Mouse (Mus musculus) forebrain, embryonic 14.5 days (tissue): ENCODE results near the gene Flnc. TPM values are rescaled to one million over a fixed set of nuclear protein-coding genes. Genes with fewer than 3 reads are reported as not detected.
A peak's percentile ranks its signal among the peaks of the same experiment; 100 is the strongest.

Source experiments
- ATAC-seq: fragments of 200-750 bp; cut with Nextera tagmentation; 2 replicates; pipeline ENCODE4 v1.8.0; 2017; ENCODE audit warnings: mild to moderate bottlenecking, moderate library complexity
- DNase-seq: peaks from one replicate; pipeline ENCODE4 v3.0.0-alpha.2; 2015; ENCODE audit warnings: low spot score
- H3K27ac ChIP-seq: fragments of 300-500 bp; sonication (generic); 2 replicates; pipeline ENCODE4 v1.5.1; 2014; ENCODE audit warnings: low read depth, mild to moderate bottlenecking, control low read depth, low read length, moderate library complexity
- H3K27me3 ChIP-seq: fragments of 300-500 bp; sonication (generic); replicated peaks from 2 replicates; pipeline ENCODE4 v1.6.1; 2014; ENCODE audit warnings: low read length, control low read depth, mixed read lengths; ENCODE audit not compliant: control insufficient read depth, insufficient read depth
- H3K36me3 ChIP-seq: fragments of 300-500 bp; sonication (generic); 2 replicates; pipeline ENCODE4 v1.6.1; 2014; ENCODE audit warnings: low read length, control low read depth; ENCODE audit not compliant: control insufficient read depth, insufficient read depth
- H3K4me1 ChIP-seq: fragments of 300-500 bp; sonication (generic); 2 replicates; pipeline ENCODE4 v1.6.1; 2014; ENCODE audit warnings: antibody characterized with exemption, low read length, control low read depth; ENCODE audit not compliant: control insufficient read depth, insufficient read depth
- H3K4me2 ChIP-seq: fragments of 300-500 bp; sonication (generic); 2 replicates; pipeline ENCODE4 v1.6.1; 2014; ENCODE audit warnings: mild to moderate bottlenecking, control low read depth, low read length
- H3K4me3 ChIP-seq: fragments of 300-500 bp; sonication (generic); 2 replicates; pipeline ENCODE4 v1.5.1; 2014; ENCODE audit warnings: low read depth, low read length, control low read depth
- H3K9ac ChIP-seq: fragments of 300-500 bp; sonication (generic); 2 replicates; pipeline ENCODE4 v1.6.1; 2014; ENCODE audit warnings: mild to moderate bottlenecking, low read length, control low read depth, moderate library complexity
- H3K9me3 ChIP-seq: fragments of 300-500 bp; sonication (generic); replicated peaks from 2 replicates; pipeline ENCODE4 v1.6.1; 2016; ENCODE audit warnings: low read length, control low read depth, mixed read lengths; ENCODE audit not compliant: control insufficient read depth
- WGBS: fragments of 180-500 bp; shearing (Covaris S2); extraction: QIAGEN DNeasy Blood & Tissue Kit; methylation state at CpG from one replicate; pipeline ENCODE4 v1.1.7; 2014; 5-methylcytosine and 5-hydroxymethylcytosine counted together
- polyA plus RNA-seq: library from polyadenylated mRNA; unstranded; fragments of >200 nt; fragmentation: Nextera tagmentation; extraction: Ambion mirVana; gene quantifications from 2 replicates; pipeline ENCODE4 v1.2.1, GENCODE M21; 2014

Flnc gene
- polyA plus RNA-seq, 1 experiment from 2014 or later, result 1.1 TPM

GRCm38 (mm10) chr6:29434911-29435691 lies 2.0 kb downstream of the Flnc start:
- Histone ChIP-seq H3K9ac (no peak overlapping the region), H3K4me3 (no peak overlapping the region), H3K9me3 (no peaks in the 10 kb centered on the region), H3K27ac (peak overlapping the region; percentile 54), H3K36me3 (no peaks in the 10 kb centered on the region), H3K4me2 (peak overlapping the region; percentile 73), H3K27me3 (peaks cover 22% of the 10 kb centered on the region), H3K4me1 (peaks cover 23% of the 10 kb centered on the region; the same call in 1 of the 2 replicates)
- ATAC-seq (peak; percentile 48), DNase-seq (peak; percentile 56)
- WGBS, result 6% methylated on average over 13 of the region's 13 CpGs

- Histone ChIP-seq H3K4me2 (0 out of 2 replicates have a peak overlapping the region, but pooled peaks have one; percentile 15), H3K36me3 (no peaks in the 10 kb centered on the region), H3K4me1 (peaks cover 23% of the 10 kb centered on the region; the same call in 1 of the 2 replicates), H3K4me3 (no peak overlapping the region), H3K27ac (no peak overlapping the region), H3K9ac (no peak overlapping the region), H3K9me3 (no peaks in the 10 kb centered on the region), H3K27me3 (peaks cover 22% of the 10 kb centered on the region)
- peak; percentile 40 for DNase-seq
- peak; percentile 37 for ATAC-seq
- 15% methylated on average over 6 of the region's 6 CpGs for WGBS
These were observed 2.9 kb downstream of the Flnc start for GRCm38 (mm10) chr6:29435940-29436451.

GRCm38 (mm10) chr6:29436461-29436934 lies 3.4 kb downstream of the Flnc start:
- Histone ChIP-seq H3K4me2 (0 out of 2 replicates have a peak overlapping the region, but pooled peaks have one; percentile 15), H3K9me3 (no peaks in the 10 kb centered on the region), H3K4me3 (no peak overlapping the region), H3K27ac (no peak overlapping the region), H3K36me3 (no peaks in the 10 kb centered on the region), H3K9ac (no peak overlapping the region), H3K27me3 (peaks cover 22% of the 10 kb centered on the region), H3K4me1 (peaks cover 23% of the 10 kb centered on the region; the same call in 1 of the 2 replicates)
- no peak for ATAC-seq
- WGBS, result 5% methylated on average over 11 of the region's 11 CpGs
- DNase-seq, result peak; percentile 47

GRCm38 (mm10) chr6:29439251-29439650 lies 6.2 kb downstream of the Flnc start:
- peaks cover 18% of the 10 kb centered on the region; the same call in 1 of the 2 replicates for H3K4me1 ChIP-seq
- no peaks in the 10 kb centered on the region for H3K9me3 ChIP-seq
- no peak overlapping the region for H3K4me3 ChIP-seq
- ATAC-seq, result no peak
- peaks cover 10% of the 10 kb centered on the region for H3K27me3 ChIP-seq
- H3K9ac ChIP-seq, result no peak overlapping the region
- no peaks in the 10 kb centered on the region for H3K36me3 ChIP-seq
- H3K4me2 ChIP-seq, result no peak overlapping the region
- H3K27ac ChIP-seq, result no peak overlapping the region
- no peak for DNase-seq
- 71% methylated on average over 4 of the region's 4 CpGs for WGBS

- WGBS, result 91% methylated on average over 6 of the region's 6 CpGs
- H3K4me3 ChIP-seq, result no peak overlapping the region
- no peak overlapping the region for H3K4me2 ChIP-seq
- H3K4me1 ChIP-seq, result peaks cover 18% of the 10 kb centered on the region; the same call in 1 of the 2 replicates
- no peaks in the 10 kb centered on the region for H3K9me3 ChIP-seq
- H3K36me3 ChIP-seq, result no peaks in the 10 kb centered on the region
- DNase-seq (no peak), ATAC-seq (no peak)
- no peak overlapping the region for H3K27ac ChIP-seq
- peaks cover 5% of the 10 kb centered on the region; the same call in 1 of the 2 replicates for H3K27me3 ChIP-seq
- no peak overlapping the region for H3K9ac ChIP-seq
These were observed 6.7 kb downstream of the Flnc start for GRCm38 (mm10) chr6:29439789-29440188.

- peak; percentile 7 for DNase-seq
- no peak for ATAC-seq
- Histone ChIP-seq H3K36me3 (no peaks in the 10 kb centered on the region), H3K4me3 (no peak overlapping the region), H3K9me3 (no peaks in the 10 kb centered on the region), H3K4me2 (no peak overlapping the region), H3K27ac (no peak overlapping the region), H3K4me1 (no peaks in the 10 kb centered on the region), H3K27me3 (no peaks in the 10 kb centered on the region), H3K9ac (no peak overlapping the region)
- 77% methylated on average over 11 of the region's 11 CpGs for WGBS
These were observed 11.7 kb downstream of the Flnc start for GRCm38 (mm10) chr6:29444773-29445172.

- H3K27ac ChIP-seq, result no peak overlapping the region
- no peak for DNase-seq
- WGBS, result 96% methylated on average over 7 of the region's 7 CpGs
- ATAC-seq, result no peak
- H3K9ac ChIP-seq, result no peak overlapping the region
- no peaks in the 10 kb centered on the region for H3K4me1 ChIP-seq
- no peaks in the 10 kb centered on the region for H3K36me3 ChIP-seq
- H3K9me3 ChIP-seq, result no peaks in the 10 kb centered on the region
- H3K27me3 ChIP-seq, result no peaks in the 10 kb centered on the region
- no peak overlapping the region for H3K4me2 ChIP-seq
- H3K4me3 ChIP-seq, result no peak overlapping the region
These were observed 12.3 kb downstream of the Flnc start for GRCm38 (mm10) chr6:29445354-29445753.

- Histone ChIP-seq H3K9me3 (no peaks in the 10 kb centered on the region), H3K27me3 (no peaks in the 10 kb centered on the region), H3K4me2 (no peak overlapping the region), H3K27ac (no peak overlapping the region), H3K9ac (no peak overlapping the region), H3K4me3 (no peak overlapping the region), H3K4me1 (no peaks in the 10 kb centered on the region), H3K36me3 (no peaks in the 10 kb centered on the region)
- DNase-seq (no peak), ATAC-seq (no peak)
- WGBS, result 33% methylated on average over 4 of the region's 4 CpGs
These were observed 16.8 kb downstream of the Flnc start for GRCm38 (mm10) chr6:29449858-29450257.

- Histone ChIP-seq H3K27me3 (no peaks in the 10 kb centered on the region), H3K4me3 (no peak overlapping the region), H3K36me3 (no peaks in the 10 kb centered on the region), H3K4me2 (no peak overlapping the region), H3K9me3 (no peaks in the 10 kb centered on the region), H3K9ac (no peak overlapping the region), H3K27ac (no peak overlapping the region), H3K4me1 (no peaks in the 10 kb centered on the region)
- ATAC-seq (no peak), DNase-seq (no peak)
- 92% methylated on average over 6 of the region's 6 CpGs for WGBS
These were observed 17.6 kb downstream of the Flnc start for GRCm38 (mm10) chr6:29450667-29451066.
